Mouse (Mus musculus) stomach, postnatal 0 days (tissue): ENCODE data around the gene Frg2f1.

ENCODE experiments used
- CTCF ChIP-seq: IDR thresholded peaks from 2 replicates; pipeline ENCODE4 v1.5.1; 2016; ENCODE audit warnings: antibody characterized with exemption, low read depth, mild to moderate bottlenecking, moderate library complexity
- EP300 ChIP-seq: optimal IDR thresholded peaks from 2 replicates; pipeline ENCODE3; 2016; ENCODE audit warnings: antibody characterized with exemption

DNA sequence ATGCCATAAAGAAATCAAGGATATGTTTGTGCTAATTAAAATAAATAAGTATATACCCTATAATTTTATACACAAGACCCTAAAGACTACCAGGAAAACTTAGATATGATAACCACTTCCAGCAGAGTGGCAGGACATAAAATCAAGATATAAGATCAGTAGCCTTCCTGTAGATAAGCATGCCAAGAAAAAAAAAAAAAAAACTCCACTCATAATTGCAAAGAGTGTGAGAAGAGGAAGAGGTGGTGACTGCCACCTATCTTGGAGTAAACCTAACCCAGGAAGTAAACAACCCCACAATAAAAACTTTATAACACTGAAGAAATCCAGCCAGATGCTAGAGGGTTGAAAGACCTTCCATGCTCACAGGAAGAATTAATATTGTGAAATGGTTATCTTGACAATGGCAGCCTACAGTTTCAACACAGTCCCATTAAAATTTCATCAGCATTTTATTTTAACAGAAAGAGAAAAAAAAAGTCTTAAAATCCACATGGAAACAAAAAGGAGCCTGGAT is 12.9 kb downstream of the Frg2f1 start:
- no peak for TF ChIP-seq CTCF
- TF ChIP-seq EP300 = no peak
